Mouse (Mus musculus) spleen, postnatal 36 days (tissue): ENCODE data around the gene Gcc1.

Source experiments
- DNase-seq, 2 experiments: peaks; one replicate each; pipeline ENCODE4 v3.0.0; 2022; ENCODE audit warnings: low spot score in 2 of 2, mixed read lengths in 1 of 2

The Gcc1 gene

GRCm38 (mm10) chr6:28428290-28428689 lies at the start of gene Gcc1:
TSS of gene Gcc1 (minus strand) at chr6:28428390.
- DNase-seq, result no peak

- DNase-seq, result no peak
These were observed 46.6 kb upstream of the Gcc1 start, which contains the start of gene Snd1 for GRCm38 (mm10) chr6:28474839-28475238. TSS of gene Snd1 (plus strand) at chr6:28475139.

- no peak for DNase-seq
These were observed 46.0 kb upstream of the Gcc1 start for GRCm38 (mm10) chr6:28474211-28474610.

GRCm38 (mm10) chr6:28471284-28472035 lies 43.3 kb upstream of the Gcc1 start:
- DNase-seq, result no peak

GRCm38 (mm10) chr6:28470621-28471020 lies 42.4 kb upstream of the Gcc1 start:
- no peak for DNase-seq

GRCm38 (mm10) chr6:28470017-28470602 lies 41.9 kb upstream of the Gcc1 start:
- no peak for DNase-seq

- no peak for DNase-seq
These were observed 36.4 kb upstream of the Gcc1 start for GRCm38 (mm10) chr6:28464630-28465029.

GRCm38 (mm10) chr6:28460534-28460933 lies 32.3 kb upstream of the Gcc1 start:
- DNase-seq, result peak; percentile 12 to 28

- DNase-seq, result no peak
These were observed 31.1 kb upstream of the Gcc1 start for GRCm38 (mm10) chr6:28459221-28459668.

GRCm38 (mm10) chr6:28450977-28451376 lies 22.8 kb upstream of the Gcc1 start:
- DNase-seq, result no peak

- no peak for DNase-seq
These were observed 22.3 kb upstream of the Gcc1 start for GRCm38 (mm10) chr6:28450481-28450880.

- DNase-seq, result no peak
These were observed 21.1 kb upstream of the Gcc1 start, which contains the start of gene Pax4 for GRCm38 (mm10) chr6:28449253-28449652. TSS of gene Pax4 (minus strand) at chr6:28449353.

GRCm38 (mm10) chr6:28447937-28448336 lies 19.7 kb upstream of the Gcc1 start:
- DNase-seq, result no peak

- DNase-seq, result no peak
These were observed 3.3 kb upstream of the Gcc1 start for GRCm38 (mm10) chr6:28431538-28431855.

GRCm38 (mm10) chr6:28430795-28431537 lies 2.8 kb upstream of the Gcc1 start:
- DNase-seq, result no peak

- DNase-seq, result no peak
These were observed 1.7 kb upstream of the Gcc1 start for GRCm38 (mm10) chr6:28429870-28430269.

- DNase-seq, result peak in 1 of 2 experiments; percentile 25
These were observed 922 bp downstream of the Gcc1 start, which contains the start of gene Fscn3 for GRCm38 (mm10) chr6:28427096-28427839. TSS of gene Fscn3 (plus strand) at chr6:28427789.

GRCm38 (mm10) chr6:28425019-28425418 lies 3.2 kb downstream of the Gcc1 start:
- no peak for DNase-seq

GRCm38 (mm10) chr6:28423767-28424695 lies 4.2 kb downstream of the Gcc1 start:
- peak; percentile 34 to 62 for DNase-seq

- peak; percentile 92 for DNase-seq
These were observed 4.9 kb downstream of the Gcc1 start, which contains the start of gene Arf5 for GRCm38 (mm10) chr6:28423313-28423712. TSS of gene Arf5 (plus strand) at chr6:28423560.
